Mouse (Mus musculus): ENCODE results near the gene Psmd3. TPM values are rescaled to one million over a fixed set of nuclear protein-coding genes. Genes with fewer than 3 reads are reported as not detected.
"Not testable (repeated sequence)": the region's sequence is repeated elsewhere in the genome, so short reads cannot be mapped to it uniquely, and the experiment has no call there.

Gene Psmd3
- polyA plus RNA-seq, 1 experiment: 57.7 TPM

DNA sequence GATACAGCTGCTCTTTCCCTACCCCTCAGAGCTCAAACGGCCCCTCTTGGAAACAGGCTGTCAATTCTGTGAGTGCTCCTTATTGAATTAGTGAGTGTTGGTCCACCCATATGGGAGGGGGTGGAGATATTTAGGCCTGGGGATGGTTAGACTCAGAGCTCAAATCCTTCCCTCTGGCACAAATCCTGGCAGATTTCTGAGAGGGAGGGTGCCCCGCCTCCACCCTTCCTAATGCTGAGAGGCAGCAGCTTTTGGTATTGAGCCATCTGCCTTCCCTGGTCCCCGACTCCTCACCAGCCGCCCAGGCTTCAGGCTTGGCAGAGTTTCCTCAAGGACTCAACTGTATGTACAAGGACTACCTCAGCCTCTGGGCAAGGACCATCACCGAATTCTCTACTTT lies 48.8 kb downstream of the Psmd3 start:
- WGBS: 84% methylated on average over 5 of the region's 5 CpGs
- TF ChIP-seq POLR2A (IDR thresholded peaks at IDR 0.05; ENCODE audit: borderline replicate concordance, control insufficient read depth, low read depth, low read length) (no peak), CTCF (IDR thresholded peaks at IDR 0.05; ENCODE audit: control insufficient read depth, insufficient read depth, low read length) (no peak)
- Histone ChIP-seq H3K27ac (ENCODE audit: control insufficient read depth, insufficient read depth, low read depth, low read length, poor library complexity) (no peak overlapping the region), H3K4me3 (replicated peaks; ENCODE audit: control insufficient read depth, low read depth, low read length) (no peak overlapping the region), H3K4me1 (ENCODE audit: control insufficient read depth, insufficient read depth, low read length) (no peaks in the 10 kb centered on the region)

DNA sequence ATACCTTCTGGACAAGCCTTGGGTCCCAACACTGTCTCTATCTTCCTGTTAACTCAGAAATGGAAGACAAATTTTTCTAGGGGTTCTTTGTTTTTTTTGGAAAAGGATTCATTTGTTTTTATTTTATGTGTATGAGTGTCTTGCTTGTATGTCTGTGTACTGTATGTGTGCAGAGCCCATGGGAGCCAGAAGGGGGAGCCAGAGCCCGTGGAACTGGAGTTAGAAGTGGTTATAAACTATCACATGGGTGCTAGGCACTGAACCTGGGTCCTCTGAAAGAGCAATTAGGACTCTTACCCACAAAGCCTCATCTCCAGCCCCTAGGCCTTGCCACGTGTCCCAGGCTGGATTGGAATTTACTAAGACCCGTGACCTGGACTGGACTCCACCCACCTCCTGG lies 51.7 kb downstream of the Psmd3 start:
- WGBS: 77% methylated on average over 3 of the region's 3 CpGs
- H3K4me1 ChIP-seq (ENCODE audit: control insufficient read depth, insufficient read depth, low read length): no peaks in the 10 kb centered on the region; the same call in 1 of the 2 replicates
- no peak overlapping the region for H3K27ac ChIP-seq (ENCODE audit: control insufficient read depth, insufficient read depth, low read depth, low read length, poor library complexity)
- TF ChIP-seq CTCF (IDR thresholded peaks at IDR 0.05; ENCODE audit: control insufficient read depth, insufficient read depth, low read length) (peak; percentile 31; the same call in 1 of the 2 replicates), POLR2A (IDR thresholded peaks at IDR 0.05; ENCODE audit: borderline replicate concordance, control insufficient read depth, low read depth, low read length) (no peak)
- no peak overlapping the region for H3K4me3 ChIP-seq (replicated peaks; ENCODE audit: control insufficient read depth, low read depth, low read length)

DNA sequence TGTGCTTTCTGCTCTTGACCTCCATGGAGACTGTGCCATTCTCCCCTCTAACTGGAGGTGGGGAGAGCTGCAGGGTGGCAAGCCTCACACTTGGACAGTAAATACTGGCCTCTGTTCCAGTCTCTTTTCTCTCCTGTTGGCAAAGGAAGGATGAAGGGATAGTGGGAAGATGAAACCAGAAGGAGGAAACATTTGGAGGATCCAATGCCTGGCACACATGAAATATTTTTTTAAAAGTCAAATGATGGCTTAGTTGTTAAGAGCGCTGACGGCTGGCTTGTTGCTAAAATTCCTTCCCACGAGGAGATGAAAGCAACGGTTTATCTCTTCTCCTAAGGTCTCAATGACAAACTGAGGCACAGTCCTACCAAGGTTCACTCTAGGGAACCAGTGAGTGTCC lies 52.8 kb downstream of the Psmd3 start:
- H3K27ac ChIP-seq (ENCODE audit: control insufficient read depth, insufficient read depth, low read depth, low read length, poor library complexity): no peak overlapping the region
- TF ChIP-seq CTCF (IDR thresholded peaks at IDR 0.05; ENCODE audit: control insufficient read depth, insufficient read depth, low read length) (no peak), POLR2A (IDR thresholded peaks at IDR 0.05; ENCODE audit: borderline replicate concordance, control insufficient read depth, low read depth, low read length) (no peak)
- no peaks in the 10 kb centered on the region; the same call in 1 of the 2 replicates for H3K4me1 ChIP-seq (ENCODE audit: control insufficient read depth, insufficient read depth, low read length)
- H3K4me3 ChIP-seq (replicated peaks; ENCODE audit: control insufficient read depth, low read depth, low read length): no peak overlapping the region
- WGBS: 85% methylated on average over 4 of the region's 4 CpGs

DNA sequence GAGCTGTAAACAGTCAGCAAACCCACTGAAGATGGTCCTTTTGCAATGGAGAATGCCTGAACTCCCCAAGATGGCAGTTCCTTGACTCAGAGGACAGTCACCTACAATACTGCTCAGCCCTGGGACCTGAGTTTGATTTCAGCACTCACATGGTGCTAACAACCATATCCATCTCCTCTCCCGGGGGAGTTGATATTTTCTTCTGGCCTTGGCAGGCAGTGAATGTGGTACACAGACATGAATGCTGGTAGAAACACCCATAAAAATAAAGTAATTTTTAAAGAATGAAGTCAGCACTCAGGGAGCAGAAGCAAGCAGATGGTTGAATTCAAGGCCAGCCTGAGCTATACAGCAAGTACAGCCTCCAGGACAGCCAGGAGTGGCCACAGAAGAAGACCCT lies 53.8 kb downstream of the Psmd3 start:
- 79% methylated on average over 1 of the region's 1 CpGs for WGBS
- TF ChIP-seq CTCF (IDR thresholded peaks at IDR 0.05; ENCODE audit: control insufficient read depth, insufficient read depth, low read length) (no peak), POLR2A (IDR thresholded peaks at IDR 0.05; ENCODE audit: borderline replicate concordance, control insufficient read depth, low read depth, low read length) (no peak)
- H3K27ac ChIP-seq (ENCODE audit: control insufficient read depth, insufficient read depth, low read depth, low read length, poor library complexity): no peak overlapping the region
- H3K4me3 ChIP-seq (replicated peaks; ENCODE audit: control insufficient read depth, low read depth, low read length): no peak overlapping the region
- no peaks in the 10 kb centered on the region; the same call in 1 of the 2 replicates for H3K4me1 ChIP-seq (ENCODE audit: control insufficient read depth, insufficient read depth, low read length)

DNA sequence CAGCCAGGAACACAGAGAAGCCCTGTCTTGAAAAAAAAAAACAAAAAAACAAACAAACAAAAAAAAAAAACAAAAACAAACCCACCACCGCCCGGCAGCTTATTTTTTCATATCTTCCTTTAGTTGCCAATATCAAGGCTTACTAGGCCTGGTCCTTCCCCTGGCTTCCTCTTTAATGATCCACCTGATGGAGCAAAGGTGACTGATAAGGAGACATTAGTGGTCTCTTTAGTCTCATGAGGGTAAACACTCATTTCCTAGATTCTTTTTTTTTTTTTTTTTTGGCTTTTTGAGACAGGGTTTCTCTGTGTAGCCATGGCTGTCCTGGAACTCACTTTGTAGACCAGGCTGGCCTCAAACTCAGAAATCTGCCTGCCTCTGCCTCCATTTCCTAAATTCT lies 54.9 kb downstream of the Psmd3 start:
- not testable (repeated sequence) for H3K27ac ChIP-seq (ENCODE audit: control insufficient read depth, insufficient read depth, low read depth, low read length, poor library complexity); H3K4me1 ChIP-seq (ENCODE audit: control insufficient read depth, insufficient read depth, low read length); H3K4me3 ChIP-seq (replicated peaks; ENCODE audit: control insufficient read depth, low read depth, low read length)
- WGBS: 76% methylated on average over 2 of the region's 2 CpGs

DNA sequence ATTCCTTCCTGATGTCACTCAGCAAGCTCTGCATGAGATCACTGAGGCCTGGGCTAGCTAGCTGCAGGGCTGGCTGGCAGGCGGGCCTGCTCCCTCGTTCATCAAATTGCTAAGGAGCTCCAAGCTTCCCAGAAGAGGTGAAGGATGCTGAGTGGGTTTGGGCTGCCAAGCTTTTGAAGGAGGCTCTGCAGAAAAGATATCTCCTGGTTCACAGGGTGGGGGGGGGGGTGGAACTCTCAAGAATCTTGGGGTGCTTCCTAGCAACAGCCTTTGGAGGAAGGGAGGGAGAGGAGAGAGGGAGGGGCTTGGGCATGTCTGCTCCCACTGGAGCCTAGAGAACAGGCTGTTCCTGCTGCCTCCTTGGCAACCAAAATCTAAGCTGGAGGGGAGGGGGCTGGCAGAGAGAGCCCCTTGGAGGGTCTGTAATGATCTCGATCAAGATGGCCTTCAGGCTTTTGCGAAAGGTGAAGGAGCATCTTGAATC lies 56.1 kb downstream of the Psmd3 start:
- peaks cover 5% of the 10 kb centered on the region for H3K4me1 ChIP-seq (ENCODE audit: control insufficient read depth, insufficient read depth, low read length)
- no peak overlapping the region for H3K4me3 ChIP-seq (replicated peaks; ENCODE audit: control insufficient read depth, low read depth, low read length)
- WGBS: 68% methylated on average over 4 of the region's 4 CpGs
- no peak for TF ChIP-seq POLR2A (IDR thresholded peaks at IDR 0.05; ENCODE audit: borderline replicate concordance, control insufficient read depth, low read depth, low read length)
- TF ChIP-seq CTCF (IDR thresholded peaks at IDR 0.05; ENCODE audit: control insufficient read depth, insufficient read depth, low read length): no peak
- H3K27ac ChIP-seq (ENCODE audit: control insufficient read depth, insufficient read depth, low read depth, low read length, poor library complexity): no peak overlapping the region

DNA sequence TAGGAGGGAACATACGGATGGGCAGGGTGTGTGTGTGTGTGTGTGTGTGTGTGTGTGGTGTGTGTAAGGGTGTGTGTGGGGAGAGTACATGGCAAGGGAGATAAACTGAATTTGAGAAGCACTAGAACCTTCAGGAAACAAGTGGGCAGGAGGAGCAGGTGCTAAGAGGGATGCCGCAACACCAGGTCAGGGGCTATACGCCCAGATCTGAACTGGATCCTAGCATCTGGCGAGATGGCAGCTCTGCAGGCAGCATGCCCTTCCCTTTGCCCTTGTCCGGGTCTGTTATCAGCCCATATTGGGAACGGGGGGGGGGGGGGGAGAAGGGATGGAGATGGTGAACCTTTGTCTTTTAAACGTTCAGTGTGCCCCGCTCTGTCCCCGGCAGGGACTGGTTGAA lies 56.6 kb downstream of the Psmd3 start:
- no peak for TF ChIP-seq POLR2A (IDR thresholded peaks at IDR 0.05; ENCODE audit: borderline replicate concordance, control insufficient read depth, low read depth, low read length)
- no peak for TF ChIP-seq CTCF (IDR thresholded peaks at IDR 0.05; ENCODE audit: control insufficient read depth, insufficient read depth, low read length)
- H3K4me1 ChIP-seq (ENCODE audit: control insufficient read depth, insufficient read depth, low read length): peaks cover 5% of the 10 kb centered on the region
- H3K4me3 ChIP-seq (replicated peaks; ENCODE audit: control insufficient read depth, low read depth, low read length): no peak overlapping the region
- WGBS: 68% methylated on average over 9 of the region's 9 CpGs
- H3K27ac ChIP-seq (ENCODE audit: control insufficient read depth, insufficient read depth, low read depth, low read length, poor library complexity): no peak overlapping the region

DNA sequence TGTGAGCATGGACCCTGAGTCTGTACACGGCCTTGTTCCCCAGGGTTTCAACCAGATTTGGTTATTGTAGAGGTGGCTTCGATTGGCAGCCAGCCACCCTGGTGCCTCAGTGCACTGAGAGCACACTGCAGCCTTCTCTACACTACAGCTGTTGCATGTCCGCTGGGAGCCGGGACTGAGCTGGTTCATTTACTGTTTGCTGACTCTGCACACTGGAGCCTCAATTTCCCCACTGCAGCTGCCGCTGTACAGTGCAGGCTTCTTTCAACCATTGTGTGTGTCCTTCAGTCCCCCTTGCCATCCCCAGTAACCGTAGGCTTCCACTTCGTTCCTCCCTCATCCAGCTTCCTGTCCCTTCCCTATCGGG lies 57.7 kb downstream of the Psmd3 start:
- TF ChIP-seq CTCF (IDR thresholded peaks at IDR 0.05; ENCODE audit: control insufficient read depth, insufficient read depth, low read length) (no peak), POLR2A (IDR thresholded peaks at IDR 0.05; ENCODE audit: borderline replicate concordance, control insufficient read depth, low read depth, low read length) (no peak)
- H3K4me1 ChIP-seq (ENCODE audit: control insufficient read depth, insufficient read depth, low read length): peaks cover 5% of the 10 kb centered on the region
- WGBS: 27% methylated on average over 8 of the region's 8 CpGs
- H3K27ac ChIP-seq (ENCODE audit: control insufficient read depth, insufficient read depth, low read depth, low read length, poor library complexity): 0 out of 2 replicates have a peak overlapping the region, but pooled peaks have one; percentile 2
- H3K4me3 ChIP-seq (replicated peaks; ENCODE audit: control insufficient read depth, low read depth, low read length): peak overlapping the region; percentile 14

DNA sequence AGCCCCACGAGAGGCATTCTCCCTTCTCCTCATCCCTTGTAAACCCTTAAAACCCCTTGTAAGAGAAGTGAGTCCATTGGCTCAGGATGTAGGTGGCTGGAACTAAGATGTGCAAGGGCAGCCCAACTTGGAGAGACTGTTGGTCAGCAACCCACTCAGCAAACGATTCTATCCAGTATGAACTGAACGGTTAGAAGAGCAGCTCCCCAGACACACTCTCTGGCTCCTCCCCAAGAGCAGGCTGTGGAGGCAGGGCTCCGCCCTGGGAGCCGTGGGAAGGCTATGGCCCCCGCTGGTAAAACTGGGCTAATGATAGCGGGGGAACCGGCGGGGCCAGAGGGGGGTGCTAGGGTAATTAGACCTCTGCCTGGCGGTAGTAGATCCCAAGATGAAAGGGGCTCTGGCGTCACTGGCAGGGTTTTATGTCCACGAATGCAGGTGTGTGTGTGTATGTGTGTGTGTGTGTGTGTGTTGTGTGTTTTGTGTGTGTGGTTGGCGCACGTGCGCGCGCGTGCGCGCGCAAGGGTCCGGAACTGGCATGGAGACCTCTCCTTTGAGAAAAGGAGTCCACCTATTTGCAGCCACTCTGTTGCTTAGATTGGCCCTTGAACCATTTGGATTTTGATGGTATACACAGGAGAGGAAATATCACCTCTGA lies 58.2 kb downstream of the Psmd3 start, which contains the start of gene Thra:
Gene Thra (plus strand): TSS at position 246 of the 658 bp plus-strand sequence.
- Histone ChIP-seq H3K4me3 (replicated peaks; ENCODE audit: control insufficient read depth, low read depth, low read length) (peak within 1 kb of the TSS; percentile 59), H3K27ac (ENCODE audit: control insufficient read depth, insufficient read depth, low read depth, low read length, poor library complexity) (0 out of 2 replicates have a peak within 1 kb of the TSS, but pooled peaks have one; percentile 22), H3K4me1 (ENCODE audit: control insufficient read depth, insufficient read depth, low read length) (peaks cover 5% of the 10 kb centered on the region)
- WGBS: 0% methylated on average over 22 of the region's 22 CpGs
- TF ChIP-seq POLR2A (IDR thresholded peaks at IDR 0.05; ENCODE audit: borderline replicate concordance, control insufficient read depth, low read depth, low read length) (0 out of 2 replicates have a peak, but pooled peaks have one; percentile 25), CTCF (IDR thresholded peaks at IDR 0.05; ENCODE audit: control insufficient read depth, insufficient read depth, low read length) (no peak)

Data from bone marrow, adult 2 months (tissue).